Mouse (Mus musculus): Measurements from ENCODE around the gene Phf13. TPM values are rescaled to one million over a fixed set of nuclear protein-coding genes. Genes with fewer than 3 reads are reported as not detected.
A peak's percentile ranks its signal among the peaks of the same experiment; 100 is the strongest.
"Not testable (repeated sequence)": the region's sequence is repeated elsewhere in the genome, so short reads cannot be mapped to it uniquely, and the experiment has no call there.

The Phf13 gene
- 15.1 and 22.1 TPM in 2 replicates for polyA plus RNA-seq (2014; fragmentation: Nextera tagmentation; extraction: Ambion mirVana)

DNA sequence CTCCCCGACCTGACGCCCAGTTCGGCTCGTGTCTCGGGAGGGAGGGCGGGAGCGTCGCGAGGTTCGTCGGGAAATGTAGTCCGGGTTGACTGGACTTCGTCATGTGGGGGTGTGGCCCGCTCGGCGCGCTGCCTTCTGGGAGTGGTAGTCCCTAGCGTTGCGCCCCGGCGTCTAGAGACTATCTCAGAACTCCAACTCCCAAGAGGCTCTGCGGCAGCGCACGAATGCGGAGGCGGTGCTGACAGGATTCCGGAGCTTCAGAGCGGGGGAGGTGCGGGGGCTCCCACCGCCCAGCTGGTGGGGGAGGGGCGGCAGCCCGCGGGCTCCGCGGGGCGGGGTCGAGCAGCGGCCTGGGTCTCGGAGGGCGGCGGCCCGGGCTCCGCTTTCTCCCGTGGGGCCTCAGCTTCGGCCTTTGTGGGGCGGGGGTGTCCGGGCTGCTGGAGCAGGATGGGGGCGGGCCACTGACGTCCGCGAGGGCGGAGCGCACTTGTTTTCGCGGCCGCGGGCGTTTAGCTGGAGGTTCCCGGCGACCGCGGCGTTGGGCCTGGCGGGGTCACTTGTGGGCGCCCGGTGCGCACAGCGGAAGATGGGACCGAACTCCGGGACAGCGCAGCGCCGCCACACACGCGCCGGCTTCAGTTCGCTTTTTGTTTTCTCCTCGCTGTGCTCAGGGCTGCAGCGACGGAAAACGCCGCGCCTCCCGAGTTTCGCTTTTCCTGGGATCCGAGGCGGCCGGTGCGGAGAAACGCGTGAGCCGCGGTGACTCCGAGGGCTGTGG lies at the start of gene Phf13:
Phf13 (minus strand) TSS at position 86 of the 778 bp plus-strand sequence.
- Histone ChIP-seq H3K9ac (replicated peaks; ENCODE audit: low read depth, low read length) (peak within 1 kb of the TSS; percentile 80), H3K4me3 (ENCODE audit: low read depth, low read length) (peak within 1 kb of the TSS; percentile 97), H3K27ac (ENCODE audit: low read depth, low read length) (peak within 1 kb of the TSS; percentile 85), H3K4me1 (ENCODE audit: control insufficient read depth, insufficient read depth, low read length) (peaks cover 9% of the 10 kb centered on the region), H3K9me3 (ENCODE audit: control insufficient read depth, low read length) (no peaks in the 10 kb centered on the region), H3K4me2 (ENCODE audit: low read depth, low read length) (peak within 1 kb of the TSS; percentile 87), H3K27me3 (ENCODE audit: control insufficient read depth, insufficient read depth, low read length) (no peaks in the 10 kb centered on the region), H3K36me3 (ENCODE audit: control insufficient read depth, insufficient read depth, low read length) (peaks cover 10% of the 10 kb centered on the region)
- WGBS = under 1% methylated on average over 92 of the region's 94 CpGs
- ATAC-seq (ENCODE audit: low read depth) = peak; percentile 96

DNA sequence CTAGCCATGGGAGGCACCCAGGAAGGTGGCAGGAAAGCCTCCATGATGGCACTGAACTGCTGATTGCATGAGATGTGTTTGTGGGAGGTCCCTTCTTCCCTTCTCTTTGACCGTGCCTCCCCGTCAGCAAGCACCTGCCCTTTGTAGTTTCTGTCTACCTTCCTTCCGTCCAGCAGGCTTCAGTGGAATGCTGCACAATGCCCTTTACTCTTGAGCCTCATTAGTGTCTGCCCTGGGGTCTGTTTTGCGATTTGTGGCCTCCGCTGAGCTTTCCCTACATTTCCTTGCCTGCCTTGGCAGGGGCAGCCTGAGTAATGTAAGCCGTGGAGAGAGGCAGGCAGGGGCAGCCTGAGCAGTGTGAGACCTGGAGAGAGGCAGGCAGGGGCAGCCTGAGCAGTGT lies 48.6 kb upstream of the Phf13 start:
- no peak for ATAC-seq (ENCODE audit: low read depth)
- no peak overlapping the region for H3K9ac ChIP-seq (replicated peaks; ENCODE audit: low read depth, low read length)
- no peak overlapping the region for H3K4me2 ChIP-seq (ENCODE audit: low read depth, low read length)
- no peaks in the 10 kb centered on the region for H3K9me3 ChIP-seq (ENCODE audit: control insufficient read depth, low read length)
- WGBS = 74% methylated on average over 6 of the region's 6 CpGs
- H3K4me1 ChIP-seq (ENCODE audit: control insufficient read depth, insufficient read depth, low read length) = peaks cover 9% of the 10 kb centered on the region
- H3K4me3 ChIP-seq (ENCODE audit: low read depth, low read length) = no peak overlapping the region
- H3K27ac ChIP-seq (ENCODE audit: low read depth, low read length) = no peak overlapping the region
- no peaks in the 10 kb centered on the region; the same call in 1 of the 2 replicates for H3K27me3 ChIP-seq (ENCODE audit: control insufficient read depth, insufficient read depth, low read length)
- H3K36me3 ChIP-seq (ENCODE audit: control insufficient read depth, insufficient read depth, low read length) = peaks cover 48% of the 10 kb centered on the region

DNA sequence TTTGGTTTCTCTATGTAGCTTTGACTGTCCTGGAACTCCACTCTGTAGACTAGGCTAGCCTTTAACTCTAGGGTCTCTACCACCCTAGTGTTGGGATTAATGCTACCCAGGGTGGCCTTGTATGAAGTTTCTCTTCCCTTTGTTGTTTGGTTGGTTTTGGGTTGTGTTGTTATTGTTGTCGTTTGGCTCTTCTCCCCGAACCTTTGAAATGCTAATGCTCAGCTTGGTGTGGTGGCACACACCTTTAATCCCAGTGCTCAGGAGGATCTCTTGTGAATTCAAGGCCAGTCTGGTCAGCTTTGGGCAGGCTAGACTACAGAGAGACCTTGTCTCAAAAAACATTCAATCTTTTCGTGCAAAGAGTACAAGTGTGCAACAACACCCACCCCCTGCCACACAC lies 47.1 kb upstream of the Phf13 start:
- no peak overlapping the region for H3K4me2 ChIP-seq (ENCODE audit: low read depth, low read length)
- no peak overlapping the region for H3K4me3 ChIP-seq (ENCODE audit: low read depth, low read length)
- peaks cover 9% of the 10 kb centered on the region for H3K4me1 ChIP-seq (ENCODE audit: control insufficient read depth, insufficient read depth, low read length)
- 85% methylated on average over 3 of the region's 3 CpGs for WGBS
- H3K9me3 ChIP-seq (ENCODE audit: control insufficient read depth, low read length) = no peaks in the 10 kb centered on the region
- ATAC-seq (ENCODE audit: low read depth) = no peak
- no peaks in the 10 kb centered on the region; the same call in 1 of the 2 replicates for H3K27me3 ChIP-seq (ENCODE audit: control insufficient read depth, insufficient read depth, low read length)
- no peak overlapping the region for H3K27ac ChIP-seq (ENCODE audit: low read depth, low read length)
- peaks cover 44% of the 10 kb centered on the region for H3K36me3 ChIP-seq (ENCODE audit: control insufficient read depth, insufficient read depth, low read length)
- no peak overlapping the region for H3K9ac ChIP-seq (replicated peaks; ENCODE audit: low read depth, low read length)

- Histone ChIP-seq H3K4me1 (ENCODE audit: control insufficient read depth, insufficient read depth, low read length) (peaks cover 9% of the 10 kb centered on the region), H3K9ac (replicated peaks; ENCODE audit: low read depth, low read length) (no peak overlapping the region), H3K4me3 (ENCODE audit: low read depth, low read length) (no peak overlapping the region), H3K27ac (ENCODE audit: low read depth, low read length) (no peak overlapping the region), H3K9me3 (ENCODE audit: control insufficient read depth, low read length) (no peaks in the 10 kb centered on the region), H3K36me3 (ENCODE audit: control insufficient read depth, insufficient read depth, low read length) (peaks cover 38% of the 10 kb centered on the region), H3K27me3 (ENCODE audit: control insufficient read depth, insufficient read depth, low read length) (no peaks in the 10 kb centered on the region; the same call in 1 of the 2 replicates), H3K4me2 (ENCODE audit: low read depth, low read length) (no peak overlapping the region)
- ATAC-seq (ENCODE audit: low read depth) = no peak
- 97% methylated on average over 22 of the region's 22 CpGs for WGBS
These were observed 46.0 kb upstream of the Phf13 start for GRCm38 (mm10) chr4:152041924-152042641.

DNA sequence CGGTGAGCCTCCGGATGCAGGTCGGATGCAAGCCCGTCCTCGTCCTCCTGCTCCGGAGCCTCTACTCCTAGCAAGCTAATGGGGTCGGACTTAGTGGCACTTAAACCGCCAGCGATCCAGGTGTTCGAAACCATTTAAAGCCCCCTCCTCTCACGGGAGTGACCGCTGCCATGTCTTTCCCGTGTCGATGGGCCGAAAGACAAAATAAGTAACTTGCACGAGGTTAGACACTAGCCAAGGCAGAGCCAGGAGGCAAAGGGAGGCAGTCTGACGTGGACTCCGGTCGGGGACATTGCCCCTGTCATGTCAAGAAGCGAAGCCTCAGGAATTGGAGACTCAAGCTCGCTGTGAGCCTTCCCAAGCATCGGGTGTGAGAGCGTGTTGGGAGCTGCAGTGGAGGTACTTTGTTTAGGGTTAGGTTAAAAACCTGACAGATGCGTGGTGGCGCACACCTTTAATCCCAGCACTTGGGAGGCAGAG lies 43.8 kb upstream of the Phf13 start:
- ATAC-seq (ENCODE audit: low read depth) = no peak
- Histone ChIP-seq H3K9ac (replicated peaks; ENCODE audit: low read depth, low read length) (peak overlapping the region; percentile 78), H3K27me3 (ENCODE audit: control insufficient read depth, insufficient read depth, low read length) (no peaks in the 10 kb centered on the region; the same call in 1 of the 2 replicates), H3K36me3 (ENCODE audit: control insufficient read depth, insufficient read depth, low read length) (peaks cover 25% of the 10 kb centered on the region), H3K4me2 (ENCODE audit: low read depth, low read length) (peak overlapping the region; percentile 87), H3K4me1 (ENCODE audit: control insufficient read depth, insufficient read depth, low read length) (peaks cover 9% of the 10 kb centered on the region), H3K27ac (ENCODE audit: low read depth, low read length) (no peak overlapping the region), H3K9me3 (ENCODE audit: control insufficient read depth, low read length) (no peaks in the 10 kb centered on the region), H3K4me3 (ENCODE audit: low read depth, low read length) (peak overlapping the region; percentile 96)
- 4% methylated on average over 25 of the region's 25 CpGs for WGBS

DNA sequence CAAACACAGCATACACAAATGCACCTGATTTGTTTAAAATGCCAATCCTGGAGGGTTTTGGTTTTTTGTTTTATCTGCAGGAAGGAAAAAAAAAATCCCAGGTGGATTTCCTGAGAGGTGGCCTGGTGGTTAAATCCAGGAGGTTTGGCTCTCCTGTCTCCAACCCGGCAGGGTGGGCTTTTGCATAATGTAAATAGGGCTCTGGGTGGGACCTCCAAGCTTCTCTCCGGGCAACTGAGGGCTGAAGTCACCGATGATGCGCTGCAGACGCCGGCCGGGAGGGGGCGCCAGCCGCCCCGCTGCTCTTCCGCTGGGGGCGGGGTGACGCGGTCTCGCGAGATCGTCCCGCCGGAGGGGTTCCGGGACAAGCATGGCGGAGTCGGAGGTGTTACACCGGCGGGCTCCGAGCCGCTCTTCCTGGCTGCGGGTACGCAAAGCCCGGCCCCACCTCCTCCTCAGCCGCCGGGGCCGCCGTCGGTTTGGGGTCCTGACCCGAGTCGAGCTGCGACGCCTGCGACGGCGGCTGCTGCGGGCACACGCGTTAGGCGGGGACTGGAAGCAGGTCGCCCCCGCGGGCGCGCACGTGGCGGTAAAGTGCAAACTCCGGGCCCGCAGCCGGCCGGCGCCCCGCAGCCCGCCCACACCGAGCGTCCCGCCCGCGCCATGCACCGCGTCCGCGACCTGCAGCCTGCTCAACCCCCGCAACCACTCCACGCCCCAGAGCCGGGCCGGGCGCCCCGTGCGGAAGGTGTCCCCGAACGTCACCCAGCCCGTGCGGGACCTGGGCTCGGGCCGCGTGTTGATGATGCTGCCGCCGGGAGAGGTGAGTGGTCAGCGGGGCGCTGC lies 43.1 kb upstream of the Phf13 start, which contains the start of gene Nol9:
Nol9 (plus strand) TSS at position 337 of the 846 bp plus-strand sequence.
- peak; percentile 90 for ATAC-seq (ENCODE audit: low read depth)
- Histone ChIP-seq H3K9me3 (ENCODE audit: control insufficient read depth, low read length) (no peaks in the 10 kb centered on the region), H3K4me3 (ENCODE audit: low read depth, low read length) (peak within 1 kb of the TSS; percentile 96), H3K36me3 (ENCODE audit: control insufficient read depth, insufficient read depth, low read length) (peaks cover 23% of the 10 kb centered on the region), H3K27me3 (ENCODE audit: control insufficient read depth, insufficient read depth, low read length) (no peaks in the 10 kb centered on the region; the same call in 1 of the 2 replicates), H3K9ac (replicated peaks; ENCODE audit: low read depth, low read length) (peak within 1 kb of the TSS; percentile 78), H3K4me1 (ENCODE audit: control insufficient read depth, insufficient read depth, low read length) (peaks cover 9% of the 10 kb centered on the region), H3K4me2 (ENCODE audit: low read depth, low read length) (peak within 1 kb of the TSS; percentile 87), H3K27ac (ENCODE audit: low read depth, low read length) (peak within 1 kb of the TSS; percentile 34; the same call in 1 of the 2 replicates)
- under 1% methylated on average over 69 of the region's 86 CpGs for WGBS

DNA sequence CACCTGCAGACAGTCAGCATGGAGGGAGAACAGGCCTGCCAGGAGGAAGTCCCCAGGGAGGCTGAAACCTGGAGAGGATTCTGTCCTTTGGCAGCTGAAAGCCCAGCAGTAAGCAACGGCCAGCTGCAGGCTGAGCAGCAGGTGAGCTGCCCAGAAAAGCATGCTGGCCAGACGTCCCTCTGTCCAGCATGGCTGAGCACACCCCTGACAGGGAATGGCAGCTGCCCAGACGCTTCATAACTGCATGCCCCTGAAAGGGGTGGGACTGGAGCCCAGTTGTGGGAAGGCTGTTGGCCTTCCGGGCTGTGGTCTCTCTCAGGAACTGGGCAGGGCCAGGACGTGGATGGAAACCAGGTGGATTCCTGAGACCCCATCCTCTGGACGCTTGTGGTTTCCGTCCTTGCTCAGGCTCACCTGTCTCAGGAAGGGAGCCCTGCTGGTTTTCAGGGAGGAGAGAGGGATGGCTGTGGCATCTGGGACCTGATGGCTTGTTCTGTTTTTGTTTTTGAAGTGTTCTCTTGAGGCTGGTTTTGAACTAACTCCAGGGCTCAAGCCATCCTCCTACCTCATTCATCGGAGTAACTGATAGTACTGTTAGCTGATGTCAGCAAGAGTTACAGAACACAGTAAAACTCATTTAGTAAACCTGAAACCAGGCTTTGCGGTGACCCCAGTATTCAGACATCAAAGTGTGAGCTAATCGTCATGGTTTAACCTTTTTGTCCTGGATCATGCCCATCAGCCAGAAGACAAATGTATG lies 42.3 kb upstream of the Phf13 start, which contains the start of gene Tas1r1:
Tas1r1 (minus strand) TSS at position 344 of the 760 bp plus-strand sequence.
- Histone ChIP-seq H3K4me2 (ENCODE audit: low read depth, low read length) (peak within 1 kb of the TSS; percentile 87), H3K9ac (replicated peaks; ENCODE audit: low read depth, low read length) (peak within 1 kb of the TSS; percentile 78), H3K9me3 (ENCODE audit: control insufficient read depth, low read length) (no peaks in the 10 kb centered on the region), H3K36me3 (ENCODE audit: control insufficient read depth, insufficient read depth, low read length) (peaks cover 15% of the 10 kb centered on the region), H3K27ac (ENCODE audit: low read depth, low read length) (peak within 1 kb of the TSS; percentile 34; the same call in 1 of the 2 replicates), H3K4me3 (ENCODE audit: low read depth, low read length) (peak within 1 kb of the TSS; percentile 96), H3K27me3 (ENCODE audit: control insufficient read depth, insufficient read depth, low read length) (no peaks in the 10 kb centered on the region; the same call in 1 of the 2 replicates), H3K4me1 (ENCODE audit: control insufficient read depth, insufficient read depth, low read length) (peaks cover 9% of the 10 kb centered on the region)
- WGBS = 53% methylated on average over 10 of the region's 10 CpGs
- no peak for ATAC-seq (ENCODE audit: low read depth)

DNA sequence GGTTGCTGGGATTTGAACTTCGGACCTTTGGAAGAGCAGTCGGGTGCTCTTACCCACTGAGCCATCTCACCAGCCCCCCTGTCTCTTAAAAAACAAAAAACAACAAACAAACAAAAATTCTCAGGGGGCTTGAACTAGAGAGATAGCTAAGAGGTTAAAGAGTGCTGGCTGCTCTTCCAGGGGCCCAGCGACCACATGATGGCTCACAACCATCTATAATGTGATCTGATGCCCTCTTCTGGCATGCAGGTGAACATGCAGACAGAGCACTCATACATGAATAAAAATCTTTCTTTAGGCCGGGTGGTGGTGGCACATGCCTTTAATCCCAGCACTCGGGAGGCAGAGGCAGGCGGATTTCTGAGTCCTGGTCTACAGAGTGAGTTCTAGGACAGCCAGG lies 40.4 kb upstream of the Phf13 start:
- H3K27ac ChIP-seq (ENCODE audit: low read depth, low read length); H3K9ac ChIP-seq (replicated peaks; ENCODE audit: low read depth, low read length); H3K4me3 ChIP-seq (ENCODE audit: low read depth, low read length); H3K4me2 ChIP-seq (ENCODE audit: low read depth, low read length); ATAC-seq (ENCODE audit: low read depth); H3K27me3 ChIP-seq (ENCODE audit: control insufficient read depth, insufficient read depth, low read length); H3K4me1 ChIP-seq (ENCODE audit: control insufficient read depth, insufficient read depth, low read length); H3K9me3 ChIP-seq (ENCODE audit: control insufficient read depth, low read length); H3K36me3 ChIP-seq (ENCODE audit: control insufficient read depth, insufficient read depth, low read length): not testable (repeated sequence)
- 94% methylated on average over 6 of the region's 6 CpGs for WGBS
